Mouse (Mus musculus): ENCODE measurements around the gene Armc10. TPM values are rescaled to one million over a fixed set of nuclear protein-coding genes. Genes with fewer than 3 reads are reported as not detected.
"Not testable (repeated sequence)": the region's sequence is repeated elsewhere in the genome, so short reads cannot be mapped to it uniquely, and the experiment has no call there.

The Armc10 gene
- polyA plus RNA-seq, 1 experiment from 2014 or later: 40.5 TPM

- not testable (repeated sequence) for H3K4me1 ChIP-seq (ENCODE audit: control insufficient read depth, insufficient read depth, low read depth, low read length); H3K4me2 ChIP-seq (ENCODE audit: low read length); H3K4me3 ChIP-seq (ENCODE audit: low read length); H3K36me3 ChIP-seq (ENCODE audit: control insufficient read depth, insufficient read depth, low read length); ATAC-seq; H3K27ac ChIP-seq (ENCODE audit: low read depth, low read length); H3K9me3 ChIP-seq (ENCODE audit: control insufficient read depth, low read length); H3K9ac ChIP-seq (ENCODE audit: low read depth, low read length); H3K27me3 ChIP-seq (replicated peaks; ENCODE audit: control insufficient read depth, insufficient read depth, low read length)
- WGBS: 87% methylated on average over 3 of the region's 3 CpGs
These were observed 53.9 kb downstream of the Armc10 start for GRCm38 (mm10) chr5:21699555-21699954.

DNA sequence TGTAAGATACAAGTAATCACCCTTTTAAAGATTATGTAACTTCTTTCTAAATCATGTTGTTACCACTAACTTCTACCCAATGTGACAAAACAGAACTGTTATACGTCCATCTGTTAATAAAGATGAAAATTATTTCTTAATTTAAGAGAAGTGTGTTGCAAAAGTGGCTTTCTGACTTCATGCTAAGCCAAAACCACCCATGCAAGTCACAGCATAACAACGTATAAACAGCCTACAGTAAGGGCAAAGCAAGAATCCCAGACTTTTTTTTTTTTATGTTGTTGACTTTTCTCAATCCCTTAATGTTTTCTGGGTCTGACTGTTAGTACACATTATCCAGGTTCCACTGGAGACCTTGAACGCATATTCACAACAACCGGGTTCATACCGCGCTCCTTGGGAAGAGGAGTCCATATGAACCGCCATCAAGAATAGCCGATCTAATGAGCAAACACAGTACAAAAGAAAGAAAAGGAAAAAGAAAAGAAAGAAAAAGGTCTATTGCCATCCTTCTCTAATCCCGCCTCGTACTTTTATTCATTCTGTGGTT lies 54.7 kb downstream of the Armc10 start:
- Histone ChIP-seq H3K4me3 (ENCODE audit: low read length) (peak overlapping the region; percentile 67), H3K9ac (ENCODE audit: low read depth, low read length) (no peak overlapping the region), H3K9me3 (ENCODE audit: control insufficient read depth, low read length) (no peaks in the 10 kb centered on the region), H3K4me1 (ENCODE audit: control insufficient read depth, insufficient read depth, low read depth, low read length) (no peaks in the 10 kb centered on the region), H3K27me3 (replicated peaks; ENCODE audit: control insufficient read depth, insufficient read depth, low read length) (no peaks in the 10 kb centered on the region), H3K27ac (ENCODE audit: low read depth, low read length) (no peak overlapping the region), H3K4me2 (ENCODE audit: low read length) (peak overlapping the region; percentile 70), H3K36me3 (ENCODE audit: control insufficient read depth, insufficient read depth, low read length) (no peaks in the 10 kb centered on the region)
- 11% methylated on average over 10 of the region's 10 CpGs for WGBS
- ATAC-seq: no peak

DNA sequence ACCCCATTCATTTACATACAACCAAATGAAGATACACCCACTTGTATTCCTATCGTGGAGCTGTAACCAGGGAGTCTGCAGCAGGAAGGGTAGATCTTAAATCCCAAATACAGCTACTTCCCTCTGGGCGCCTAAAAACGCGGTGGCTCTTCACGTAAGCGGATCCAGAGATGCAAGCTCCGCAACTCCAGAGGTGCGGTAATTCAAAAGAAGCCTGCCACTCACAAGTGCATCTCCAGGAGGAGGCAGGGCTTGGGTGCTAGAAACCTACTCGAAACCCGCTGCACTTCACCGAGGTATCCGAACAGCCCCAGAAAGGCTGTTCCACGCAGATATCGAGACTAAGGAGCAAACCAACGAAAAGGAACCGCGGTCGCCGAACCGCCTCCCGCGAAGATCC lies 55.3 kb downstream of the Armc10 start:
- 0% methylated on average over 22 of the region's 22 CpGs for WGBS
- Histone ChIP-seq H3K4me3 (ENCODE audit: low read length) (peak overlapping the region; percentile 67), H3K9me3 (ENCODE audit: control insufficient read depth, low read length) (no peaks in the 10 kb centered on the region)

GRCm38 (mm10) chr5:21701351-21702008 lies 55.9 kb downstream of the Armc10 start, which contains the start of gene Napepld:
Gene Napepld, minus strand, starts transcription at chr5:21701396.
- H3K4me1 ChIP-seq (ENCODE audit: control insufficient read depth, insufficient read depth, low read depth, low read length): no peaks in the 10 kb centered on the region
- peak within 1 kb of the TSS; percentile 67 for H3K4me3 ChIP-seq (ENCODE audit: low read length)
- H3K4me2 ChIP-seq (ENCODE audit: low read length): peak within 1 kb of the TSS; percentile 70
- H3K9me3 ChIP-seq (ENCODE audit: control insufficient read depth, low read length): no peaks in the 10 kb centered on the region
- peak; percentile 99 for ATAC-seq
- H3K9ac ChIP-seq (ENCODE audit: low read depth, low read length): peak within 1 kb of the TSS; percentile 97
- no peaks in the 10 kb centered on the region for H3K27me3 ChIP-seq (replicated peaks; ENCODE audit: control insufficient read depth, insufficient read depth, low read length)
- H3K36me3 ChIP-seq (ENCODE audit: control insufficient read depth, insufficient read depth, low read length): no peaks in the 10 kb centered on the region
- under 1% methylated on average over 53 of the region's 59 CpGs for WGBS
- peak within 1 kb of the TSS; percentile 97 for H3K27ac ChIP-seq (ENCODE audit: low read depth, low read length)

More for the DNA sequence above, 55.3 kb downstream of the Armc10 start:
- Histone ChIP-seq H3K36me3 (ENCODE audit: control insufficient read depth, insufficient read depth, low read length) (no peaks in the 10 kb centered on the region), H3K4me2 (ENCODE audit: low read length) (peak overlapping the region; percentile 70), H3K9ac (ENCODE audit: low read depth, low read length) (peak overlapping the region; percentile 97), H3K4me1 (ENCODE audit: control insufficient read depth, insufficient read depth, low read depth, low read length) (no peaks in the 10 kb centered on the region), H3K27me3 (replicated peaks; ENCODE audit: control insufficient read depth, insufficient read depth, low read length) (no peaks in the 10 kb centered on the region), H3K27ac (ENCODE audit: low read depth, low read length) (peak overlapping the region; percentile 97)
- peak; percentile 81 for ATAC-seq

GRCm38 (mm10) chr5:21702009-21702364 lies 56.4 kb downstream of the Armc10 start:
- 60% methylated on average over 2 of the region's 2 CpGs for WGBS
- Histone ChIP-seq H3K36me3 (ENCODE audit: control insufficient read depth, insufficient read depth, low read length) (no peaks in the 10 kb centered on the region), H3K27ac (ENCODE audit: low read depth, low read length) (peak overlapping the region; percentile 97), H3K9me3 (ENCODE audit: control insufficient read depth, low read length) (no peaks in the 10 kb centered on the region), H3K4me1 (ENCODE audit: control insufficient read depth, insufficient read depth, low read depth, low read length) (no peaks in the 10 kb centered on the region), H3K4me3 (ENCODE audit: low read length) (peak overlapping the region; percentile 67), H3K4me2 (ENCODE audit: low read length) (peak overlapping the region; percentile 70), H3K9ac (ENCODE audit: low read depth, low read length) (peak overlapping the region; percentile 97), H3K27me3 (replicated peaks; ENCODE audit: control insufficient read depth, insufficient read depth, low read length) (no peaks in the 10 kb centered on the region)
- no peak for ATAC-seq

GRCm38 (mm10) chr5:21702873-21703475 lies 57.4 kb downstream of the Armc10 start:
- Histone ChIP-seq H3K9me3 (ENCODE audit: control insufficient read depth, low read length) (no peaks in the 10 kb centered on the region), H3K4me1 (ENCODE audit: control insufficient read depth, insufficient read depth, low read depth, low read length) (no peaks in the 10 kb centered on the region), H3K27ac (ENCODE audit: low read depth, low read length) (no peak overlapping the region), H3K36me3 (ENCODE audit: control insufficient read depth, insufficient read depth, low read length) (no peaks in the 10 kb centered on the region), H3K4me3 (ENCODE audit: low read length) (no peak overlapping the region), H3K27me3 (replicated peaks; ENCODE audit: control insufficient read depth, insufficient read depth, low read length) (no peaks in the 10 kb centered on the region), H3K9ac (ENCODE audit: low read depth, low read length) (no peak overlapping the region), H3K4me2 (ENCODE audit: low read length) (no peak overlapping the region)
- WGBS: 84% methylated on average over 6 of the region's 6 CpGs
- ATAC-seq: no peak

- no peak for ATAC-seq
- no peaks in the 10 kb centered on the region for H3K36me3 ChIP-seq (ENCODE audit: control insufficient read depth, insufficient read depth, low read length)
- H3K4me2 ChIP-seq (ENCODE audit: low read length): no peak overlapping the region
- no peaks in the 10 kb centered on the region for H3K9me3 ChIP-seq (ENCODE audit: control insufficient read depth, low read length)
- H3K4me3 ChIP-seq (ENCODE audit: low read length): no peak overlapping the region
- H3K27ac ChIP-seq (ENCODE audit: low read depth, low read length): no peak overlapping the region
- no peak overlapping the region for H3K9ac ChIP-seq (ENCODE audit: low read depth, low read length)
- no peaks in the 10 kb centered on the region for H3K27me3 ChIP-seq (replicated peaks; ENCODE audit: control insufficient read depth, insufficient read depth, low read length)
- H3K4me1 ChIP-seq (ENCODE audit: control insufficient read depth, insufficient read depth, low read depth, low read length): no peaks in the 10 kb centered on the region
- 83% methylated on average over 3 of the region's 3 CpGs for WGBS
These were observed 58.1 kb downstream of the Armc10 start for GRCm38 (mm10) chr5:21703708-21704107.

- Histone ChIP-seq H3K36me3 (ENCODE audit: control insufficient read depth, insufficient read depth, low read length) (no peaks in the 10 kb centered on the region), H3K27me3 (replicated peaks; ENCODE audit: control insufficient read depth, insufficient read depth, low read length) (no peaks in the 10 kb centered on the region), H3K9me3 (ENCODE audit: control insufficient read depth, low read length) (no peaks in the 10 kb centered on the region), H3K4me2 (ENCODE audit: low read length) (no peak overlapping the region), H3K9ac (ENCODE audit: low read depth, low read length) (no peak overlapping the region), H3K4me1 (ENCODE audit: control insufficient read depth, insufficient read depth, low read depth, low read length) (no peaks in the 10 kb centered on the region), H3K27ac (ENCODE audit: low read depth, low read length) (no peak overlapping the region), H3K4me3 (ENCODE audit: low read length) (no peak overlapping the region)
- 90% methylated on average over 4 of the region's 4 CpGs for WGBS
- no peak for ATAC-seq
These were observed 60.9 kb downstream of the Armc10 start for GRCm38 (mm10) chr5:21706546-21706945.

- H3K4me3 ChIP-seq (ENCODE audit: low read length); H3K36me3 ChIP-seq (ENCODE audit: control insufficient read depth, insufficient read depth, low read length); H3K4me2 ChIP-seq (ENCODE audit: low read length); H3K9me3 ChIP-seq (ENCODE audit: control insufficient read depth, low read length); ATAC-seq; H3K27ac ChIP-seq (ENCODE audit: low read depth, low read length); H3K27me3 ChIP-seq (replicated peaks; ENCODE audit: control insufficient read depth, insufficient read depth, low read length); H3K9ac ChIP-seq (ENCODE audit: low read depth, low read length); H3K4me1 ChIP-seq (ENCODE audit: control insufficient read depth, insufficient read depth, low read depth, low read length): not testable (repeated sequence)
- 90% methylated on average over 8 of the region's 8 CpGs for WGBS
These were observed 62.4 kb downstream of the Armc10 start for GRCm38 (mm10) chr5:21708011-21708410.

All from hindbrain, embryonic 16.5 days (tissue).